Mouse (Mus musculus) neural tube, embryonic 14.5 days (tissue): ENCODE results near the gene Frmpd1. TPM values are rescaled to one million over a fixed set of nuclear protein-coding genes. Genes with fewer than 3 reads are reported as not detected.

ENCODE experiments used
- ATAC-seq: fragments of 200-750 bp; cut with Nextera tagmentation; 2 replicates; pipeline ENCODE4 v1.8.0; 2017; ENCODE audit warnings: low read depth, mild to moderate bottlenecking, moderate TSS enrichment, moderate library complexity
- H3K27ac ChIP-seq: fragments of 300-500 bp; sonication (generic); 2 replicates; pipeline ENCODE4 v1.5.1; 2014; ENCODE audit warnings: low read depth, mild to moderate bottlenecking, control low read depth, low read length, moderate library complexity, mixed read lengths
- H3K27me3 ChIP-seq: fragments of 300-500 bp; sonication (generic); 2 replicates; pipeline ENCODE4 v1.6.1; 2014; ENCODE audit warnings: low read length; ENCODE audit not compliant: control insufficient read depth, insufficient read depth
- H3K36me3 ChIP-seq: fragments of 300-500 bp; sonication (generic); 2 replicates; pipeline ENCODE4 v1.6.1; 2014; ENCODE audit warnings: low read length, mixed read lengths; ENCODE audit not compliant: control insufficient read depth, insufficient read depth
- H3K4me1 ChIP-seq: fragments of 300-500 bp; sonication (generic); 2 replicates; pipeline ENCODE4 v1.6.1; 2014; ENCODE audit warnings: low read length; ENCODE audit not compliant: control insufficient read depth, insufficient read depth
- H3K4me2 ChIP-seq: fragments of 300-500 bp; sonication (generic); 2 replicates; pipeline ENCODE4 v1.6.1; 2014; ENCODE audit warnings: mild to moderate bottlenecking, low read depth, low read length, control low read depth
- H3K4me3 ChIP-seq: fragments of 300-500 bp; sonication (generic); 2 replicates; pipeline ENCODE4 v1.5.1; 2014; ENCODE audit warnings: low read depth, low read length, control low read depth, mixed read lengths
- H3K9ac ChIP-seq: fragments of 300-500 bp; sonication (generic); replicated peaks from 2 replicates; pipeline ENCODE4 v1.6.1; 2014; ENCODE audit warnings: low read depth, mild to moderate bottlenecking, control low read depth, low read length, mixed read lengths
- H3K9me3 ChIP-seq: fragments of 300-500 bp; sonication (generic); 2 replicates; pipeline ENCODE4 v1.6.1; 2016; ENCODE audit warnings: low read length; ENCODE audit not compliant: control insufficient read depth
- WGBS: fragments of 180-500 bp; shearing (Covaris S2); extraction: QIAGEN DNeasy Blood & Tissue Kit; methylation state at CpG from one replicate; pipeline ENCODE4 v1.1.7; 2014; 5-methylcytosine and 5-hydroxymethylcytosine counted together
- polyA plus RNA-seq: library from polyadenylated mRNA; unstranded; fragments of >200 nt; fragmentation: Nextera tagmentation; extraction: Ambion mirVana; gene quantifications from 2 replicates; pipeline ENCODE4 v1.2.1, GENCODE M21; 2014

Frmpd1 gene
- polyA plus RNA-seq, 1 experiment from 2014 or later: 2.2 TPM

DNA sequence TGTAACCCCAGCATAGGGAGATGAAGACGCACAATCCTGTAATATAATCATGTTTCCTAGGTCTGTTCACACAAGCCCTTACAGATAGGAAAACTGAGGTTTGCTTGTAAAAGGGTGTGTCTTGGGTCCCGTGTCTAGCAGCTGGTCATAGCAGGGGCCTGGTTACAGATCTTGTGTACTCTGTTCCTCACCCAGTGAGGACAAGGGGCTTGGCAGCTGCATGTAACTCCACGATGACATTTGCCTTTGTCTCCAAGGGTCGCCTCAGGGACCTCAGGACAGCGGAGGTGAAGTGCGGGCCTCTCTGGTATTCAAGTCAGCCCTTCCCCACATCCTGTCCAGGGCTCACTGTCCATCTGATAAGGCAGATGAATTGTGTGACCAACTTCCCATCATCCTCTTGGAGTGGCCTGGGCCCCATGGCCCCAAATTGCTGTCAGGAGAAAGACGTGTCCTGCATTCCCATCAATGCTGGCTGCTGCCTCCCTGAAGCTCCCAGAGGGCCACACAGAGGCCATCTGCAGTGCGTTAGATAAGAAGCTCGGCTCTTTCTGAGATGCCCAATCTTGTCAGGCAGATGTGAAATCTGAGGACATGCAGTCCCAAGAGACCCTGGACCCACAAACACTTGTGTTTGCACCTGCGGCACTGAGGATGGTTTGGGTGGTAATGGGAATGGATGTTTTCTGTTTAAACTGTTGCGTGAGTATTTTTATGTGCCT lies 27.8 kb downstream of the Frmpd1 start:
- Histone ChIP-seq H3K4me2 (no peak overlapping the region), H3K9me3 (no peaks in the 10 kb centered on the region), H3K9ac (no peak overlapping the region), H3K4me1 (0 out of 2 replicates have a peak, but pooled peaks cover 2% of the 10 kb centered on the region), H3K27ac (no peak overlapping the region), H3K36me3 (no peaks in the 10 kb centered on the region), H3K27me3 (no peaks in the 10 kb centered on the region), H3K4me3 (no peak overlapping the region)
- WGBS: 73% methylated on average over 11 of the region's 11 CpGs
- ATAC-seq: no peak

DNA sequence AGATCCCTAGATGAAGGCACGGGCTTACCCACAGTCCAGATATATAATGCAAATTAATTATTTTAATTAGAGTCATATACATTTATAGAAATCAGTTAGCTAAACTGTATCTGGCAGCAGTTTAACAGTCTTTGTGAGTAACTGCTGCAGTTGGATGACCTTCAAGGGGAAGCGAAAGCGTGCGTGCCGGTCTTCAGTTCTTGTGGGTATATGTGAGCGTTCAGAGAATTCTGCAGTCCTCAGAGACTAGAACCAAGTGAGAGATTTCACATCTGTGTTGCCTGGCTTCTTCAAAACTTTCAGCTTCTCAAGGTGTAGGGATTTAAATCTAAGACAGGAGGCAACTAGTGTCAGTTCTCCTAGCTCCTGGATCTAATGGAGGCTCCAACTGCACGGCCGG lies 35.3 kb downstream of the Frmpd1 start:
- no peak for ATAC-seq
- 82% methylated on average over 8 of the region's 8 CpGs for WGBS

DNA sequence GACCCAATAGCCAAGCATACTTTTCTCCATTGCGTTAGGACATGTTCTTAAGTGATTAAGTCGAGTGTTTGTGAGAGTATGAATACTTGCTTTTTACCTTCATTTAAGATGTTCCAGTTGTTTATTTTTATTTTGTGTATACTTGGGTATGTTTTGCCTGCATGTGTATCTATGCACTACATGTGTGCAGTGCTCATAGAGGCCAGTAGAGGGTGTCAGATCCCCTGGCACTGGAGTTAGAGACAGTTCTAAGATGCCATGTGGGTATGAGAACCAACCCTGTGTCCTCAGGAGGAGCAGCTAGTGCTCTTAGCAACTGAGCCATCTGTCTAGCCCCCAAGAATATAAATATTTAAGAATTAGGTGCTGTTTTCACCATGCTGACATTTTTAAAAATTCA lies 37.7 kb downstream of the Frmpd1 start:
- H3K9ac ChIP-seq: no peak overlapping the region
- no peaks in the 10 kb centered on the region for H3K4me1 ChIP-seq
- 94% methylated on average over 2 of the region's 2 CpGs for WGBS
- H3K27ac ChIP-seq: no peak overlapping the region
- H3K27me3 ChIP-seq: no peaks in the 10 kb centered on the region
- H3K4me2 ChIP-seq: no peak overlapping the region
- no peak for ATAC-seq
- H3K36me3 ChIP-seq: no peaks in the 10 kb centered on the region
- no peaks in the 10 kb centered on the region for H3K9me3 ChIP-seq
- H3K4me3 ChIP-seq: no peak overlapping the region

More for the DNA sequence above, 35.3 kb downstream of the Frmpd1 start:
- H3K4me1 ChIP-seq: no peaks in the 10 kb centered on the region
- H3K9me3 ChIP-seq: no peaks in the 10 kb centered on the region
- no peak overlapping the region for H3K4me3 ChIP-seq
- H3K36me3 ChIP-seq: no peaks in the 10 kb centered on the region
- no peak overlapping the region for H3K9ac ChIP-seq
- H3K27ac ChIP-seq: no peak overlapping the region
- H3K27me3 ChIP-seq: no peaks in the 10 kb centered on the region
- H3K4me2 ChIP-seq: no peak overlapping the region

DNA sequence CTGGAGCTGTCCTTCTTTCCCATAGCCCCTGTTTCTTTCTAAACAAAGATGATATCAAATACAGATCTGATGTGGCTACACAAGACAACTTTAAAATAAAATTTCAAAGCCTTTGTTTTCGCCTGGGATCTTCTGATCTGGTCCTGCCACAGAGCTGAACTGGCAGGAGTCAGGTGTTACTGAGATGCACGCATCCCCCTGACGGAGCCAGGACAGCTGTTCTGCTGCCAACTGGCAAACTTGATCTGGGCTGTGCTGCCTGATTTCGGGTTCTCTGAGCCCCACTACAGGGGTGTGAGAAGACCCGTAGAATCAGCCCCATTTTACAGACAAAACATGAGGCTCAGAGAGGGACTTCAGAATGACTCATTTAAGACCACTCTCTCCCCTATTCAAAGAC lies 45.6 kb downstream of the Frmpd1 start:
- Histone ChIP-seq H3K4me1 (no peaks in the 10 kb centered on the region), H3K27ac (no peak overlapping the region), H3K36me3 (no peaks in the 10 kb centered on the region), H3K9me3 (no peaks in the 10 kb centered on the region), H3K4me2 (no peak overlapping the region), H3K9ac (no peak overlapping the region), H3K27me3 (no peaks in the 10 kb centered on the region), H3K4me3 (no peak overlapping the region)
- ATAC-seq: no peak
- WGBS: 86% methylated on average over 5 of the region's 5 CpGs

DNA sequence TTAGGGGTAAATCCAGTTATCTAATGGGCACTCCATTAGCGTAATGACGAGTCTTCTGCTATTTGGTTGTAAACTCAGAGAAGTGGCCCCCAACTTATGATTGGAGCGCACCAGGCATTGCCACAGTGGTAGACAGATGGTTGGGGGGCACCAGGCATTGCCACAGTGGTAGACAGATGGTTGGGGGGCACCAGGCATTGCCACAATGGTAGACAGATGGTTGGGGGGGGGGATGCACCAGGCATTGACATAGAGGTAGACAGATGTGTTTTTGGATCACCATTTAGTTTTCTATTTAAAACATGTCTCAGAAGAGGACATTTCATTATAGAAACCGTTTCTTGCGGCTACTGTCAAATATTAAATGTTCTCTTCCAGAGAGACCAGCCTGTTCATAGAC lies 53.6 kb downstream of the Frmpd1 start:
- H3K27ac ChIP-seq: no peak overlapping the region
- H3K27me3 ChIP-seq: no peaks in the 10 kb centered on the region
- no peak for ATAC-seq
- no peaks in the 10 kb centered on the region for H3K4me1 ChIP-seq
- 67% methylated on average over 5 of the region's 5 CpGs for WGBS
- no peak overlapping the region for H3K4me3 ChIP-seq
- H3K36me3 ChIP-seq: no peaks in the 10 kb centered on the region
- H3K4me2 ChIP-seq: no peak overlapping the region
- H3K9me3 ChIP-seq: no peaks in the 10 kb centered on the region
- no peak overlapping the region for H3K9ac ChIP-seq

DNA sequence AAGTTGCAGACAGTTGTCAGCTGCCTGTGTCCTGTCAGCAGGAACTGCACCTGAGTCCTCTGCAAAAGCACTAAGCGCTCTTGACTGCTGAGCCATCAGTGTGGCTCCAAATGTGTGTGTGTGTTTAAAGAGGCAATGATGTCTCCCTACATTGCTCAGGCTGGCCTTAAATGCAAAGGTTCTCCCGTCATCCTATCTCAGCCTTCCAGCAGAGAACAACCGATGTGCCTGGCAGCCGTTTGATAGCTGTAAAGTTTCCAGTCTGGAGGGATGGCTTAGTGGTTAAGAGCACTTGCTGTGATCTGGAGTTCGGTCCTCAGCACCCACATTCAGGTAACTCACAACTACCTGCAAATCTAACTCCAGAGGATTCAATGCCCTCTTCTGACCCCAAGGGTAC lies 56.7 kb downstream of the Frmpd1 start:
- H3K9me3 ChIP-seq: no peaks in the 10 kb centered on the region
- no peaks in the 10 kb centered on the region for H3K27me3 ChIP-seq
- H3K27ac ChIP-seq: no peak overlapping the region
- no peak overlapping the region for H3K4me3 ChIP-seq
- no peaks in the 10 kb centered on the region for H3K36me3 ChIP-seq
- no peak overlapping the region for H3K9ac ChIP-seq
- H3K4me2 ChIP-seq: no peak overlapping the region
- H3K4me1 ChIP-seq: no peaks in the 10 kb centered on the region
- ATAC-seq: no peak
- 74% methylated on average over 5 of the region's 5 CpGs for WGBS

DNA sequence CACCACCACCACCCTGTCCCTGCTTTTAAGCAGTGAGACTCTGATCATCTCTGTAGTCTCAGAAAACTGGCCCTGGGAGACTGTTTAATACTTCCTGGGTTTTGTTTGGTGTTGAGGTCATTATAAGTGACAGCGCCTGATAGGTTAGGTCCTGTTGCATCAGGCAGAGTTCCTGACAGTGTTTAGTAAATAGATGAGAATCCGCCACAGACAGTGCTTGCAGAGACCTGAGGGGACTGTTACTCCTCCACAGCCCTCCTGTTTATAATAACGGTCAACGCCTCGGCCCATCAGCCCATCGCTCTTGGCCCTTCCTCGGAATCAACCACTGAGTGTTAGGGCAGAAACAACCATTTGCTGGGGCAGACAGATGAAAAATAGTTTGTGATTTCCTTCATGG lies 57.5 kb downstream of the Frmpd1 start:
- H3K4me1 ChIP-seq: no peaks in the 10 kb centered on the region
- 84% methylated on average over 7 of the region's 7 CpGs for WGBS
- H3K27me3 ChIP-seq: no peaks in the 10 kb centered on the region
- H3K4me3 ChIP-seq: no peak overlapping the region
- H3K9ac ChIP-seq: no peak overlapping the region
- no peak overlapping the region for H3K4me2 ChIP-seq
- H3K27ac ChIP-seq: no peak overlapping the region
- no peaks in the 10 kb centered on the region for H3K36me3 ChIP-seq
- no peaks in the 10 kb centered on the region for H3K9me3 ChIP-seq
- ATAC-seq: no peak

DNA sequence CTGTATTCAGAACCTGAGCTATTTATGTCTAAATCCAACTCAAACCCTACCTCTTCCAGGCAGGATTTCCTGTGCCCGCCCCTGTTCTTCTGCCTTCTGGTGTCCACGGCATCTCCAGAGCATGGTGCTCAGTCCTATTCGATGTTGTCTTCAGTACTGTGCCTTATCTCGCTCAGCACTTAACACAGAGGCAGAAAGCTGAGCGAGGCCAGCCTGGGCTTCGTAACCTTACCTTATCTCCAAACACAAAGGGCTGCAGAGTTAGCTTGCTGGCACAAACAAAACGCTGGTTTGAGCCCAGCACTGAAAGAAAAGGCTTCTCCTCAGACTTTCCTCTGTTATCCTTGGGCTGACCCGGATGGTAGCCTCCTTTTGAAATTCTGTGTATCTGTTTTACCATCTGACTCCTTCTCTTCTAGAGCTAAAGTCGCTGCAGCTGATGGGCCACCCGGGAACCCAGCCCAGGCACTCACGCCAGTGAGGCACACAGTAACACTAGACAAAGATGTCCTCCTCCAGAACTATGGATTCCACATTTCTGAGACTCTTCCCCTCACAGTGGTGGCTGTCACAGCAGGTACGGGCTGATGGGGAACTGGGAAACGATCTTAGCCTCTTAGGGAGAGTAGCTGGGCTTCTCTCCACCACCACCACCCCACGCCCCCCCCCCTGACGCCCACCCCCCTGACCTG lies 58.7 kb downstream of the Frmpd1 start:
- ATAC-seq: no peak
- no peaks in the 10 kb centered on the region for H3K4me1 ChIP-seq
- no peak overlapping the region for H3K27ac ChIP-seq
- H3K36me3 ChIP-seq: no peaks in the 10 kb centered on the region
- no peak overlapping the region for H3K4me3 ChIP-seq
- WGBS: 75% methylated on average over 15 of the region's 15 CpGs
- H3K9me3 ChIP-seq: no peaks in the 10 kb centered on the region
- no peak overlapping the region for H3K4me2 ChIP-seq
- no peaks in the 10 kb centered on the region for H3K27me3 ChIP-seq
- no peak overlapping the region for H3K9ac ChIP-seq

DNA sequence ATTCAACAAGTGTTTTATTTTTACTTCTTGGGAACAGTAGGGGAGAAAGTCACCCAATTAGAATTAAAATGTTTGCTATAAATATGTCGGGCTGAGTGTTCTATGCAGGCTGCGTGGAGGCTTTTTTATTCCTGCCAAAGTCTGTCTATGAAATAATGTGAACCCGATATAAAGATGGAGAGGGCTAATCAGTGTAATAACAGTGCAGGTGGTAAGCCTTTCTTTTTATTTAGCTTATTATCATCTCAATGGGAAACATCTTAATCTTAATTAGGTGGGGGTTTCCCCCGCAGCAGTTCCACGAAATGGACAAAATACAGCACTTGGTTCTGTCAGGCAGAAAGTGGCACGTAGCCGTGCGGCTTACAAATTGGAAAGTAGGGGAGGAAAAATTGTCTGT lies 66.6 kb downstream of the Frmpd1 start:
- H3K27me3 ChIP-seq: no peaks in the 10 kb centered on the region
- H3K36me3 ChIP-seq: no peaks in the 10 kb centered on the region
- H3K4me1 ChIP-seq: peaks cover 7% of the 10 kb centered on the region; the same call in 1 of the 2 replicates
- no peak overlapping the region for H3K4me3 ChIP-seq
- H3K4me2 ChIP-seq: no peak overlapping the region
- H3K9me3 ChIP-seq: no peaks in the 10 kb centered on the region
- 49% methylated on average over 8 of the region's 8 CpGs for WGBS
- H3K9ac ChIP-seq: no peak overlapping the region
- no peak overlapping the region for H3K27ac ChIP-seq
- ATAC-seq: no peak
